Mouse (Mus musculus) kidney, adult 2 months (tissue): ENCODE results near the gene Msmp.

Experiments used
- CTCF ChIP-seq: fragments of 200-500 bp; conservative IDR thresholded peaks from 2 replicates; pipeline ENCODE4 v1.5.1; 2011; ENCODE audit warnings: low read depth, mild to moderate bottlenecking, control low read depth, low read length, moderate library complexity, mixed read lengths; ENCODE audit not compliant: insufficient read depth, insufficient read length
- POLR2A ChIP-seq: fragments of 200-500 bp; IDR thresholded peaks from one replicate; pipeline ENCODE4 v1.6.1; 2011; ENCODE audit warnings: low read depth, low read length, control low read depth

DNA sequence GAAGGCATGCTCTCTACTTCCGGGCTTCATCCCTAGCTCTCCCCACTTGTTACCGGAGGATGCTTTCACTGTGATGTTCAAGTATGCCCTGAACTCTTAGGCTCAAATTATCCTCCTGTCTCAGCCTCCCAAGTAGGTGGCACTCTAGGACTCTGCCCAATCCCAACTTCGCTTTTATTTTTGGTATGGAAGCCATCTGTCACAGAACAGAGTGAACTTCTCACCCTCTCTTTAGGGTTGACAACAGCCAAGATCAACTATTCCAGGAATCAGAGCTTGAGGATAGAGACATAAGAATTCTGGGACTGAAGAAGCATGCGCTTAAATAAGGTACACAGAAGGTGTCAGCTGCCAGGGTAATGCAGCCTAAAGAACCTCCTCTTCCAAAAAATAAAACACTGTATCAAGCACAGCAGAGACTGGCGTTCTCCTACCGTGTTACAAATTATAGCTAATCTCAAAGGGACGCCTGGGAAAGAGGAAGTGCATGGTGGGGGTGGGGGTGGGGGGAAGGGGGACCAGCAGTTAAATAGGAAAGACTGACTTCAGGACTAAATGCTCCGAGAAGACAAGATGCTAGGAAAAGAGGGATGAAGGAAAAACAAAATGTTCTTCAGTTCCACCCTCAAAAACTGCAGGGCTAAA is 6.9 kb downstream of the Msmp start:
- no peak for TF ChIP-seq CTCF
- no peak for TF ChIP-seq POLR2A
